Mouse (Mus musculus): ENCODE results near the gene Fam227b. TPM values are rescaled to one million over a fixed set of nuclear protein-coding genes. Genes with fewer than 3 reads are reported as not detected.

Fam227b gene
- polyA plus RNA-seq, 1 experiment from 2014 or later = not detected

DNA sequence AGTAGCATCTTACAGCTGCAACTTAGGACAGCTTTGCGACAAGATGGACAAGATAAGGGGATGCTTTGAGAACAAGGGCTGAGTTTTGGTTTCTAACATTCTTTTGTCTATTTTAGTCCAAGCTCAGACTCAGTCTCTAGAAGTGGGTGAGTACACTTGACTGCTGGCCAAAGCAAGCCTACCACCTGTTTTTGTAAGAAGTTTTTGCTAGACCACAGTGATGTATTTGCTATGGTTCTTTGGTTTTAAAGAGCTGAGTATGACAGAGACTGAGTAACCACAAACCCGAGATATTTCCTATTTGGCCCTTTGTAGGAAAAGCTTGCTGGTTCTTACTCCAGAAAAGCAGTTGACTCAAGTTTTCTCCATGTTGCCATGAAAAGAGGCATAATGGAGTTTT, 203.6 kb downstream of the Fam227b start:
- peaks cover 6% of the 10 kb centered on the region; the same call in 1 of the 2 replicates for H3K36me3 ChIP-seq
- 86% methylated on average over 2 of the region's 2 CpGs for WGBS
- H3K9me3 ChIP-seq = no peaks in the 10 kb centered on the region
- no peak for ATAC-seq (ENCODE audit: borderline replicate concordance, extremely low read depth, low FRiP score, low TSS enrichment)
- H3K4me1 ChIP-seq = no peaks in the 10 kb centered on the region
- no peak overlapping the region for H3K4me2 ChIP-seq
- no peak overlapping the region for H3K4me3 ChIP-seq
- no peaks in the 10 kb centered on the region for H3K27me3 ChIP-seq
- H3K9ac ChIP-seq = no peak overlapping the region
- H3K27ac ChIP-seq = no peak overlapping the region

DNA sequence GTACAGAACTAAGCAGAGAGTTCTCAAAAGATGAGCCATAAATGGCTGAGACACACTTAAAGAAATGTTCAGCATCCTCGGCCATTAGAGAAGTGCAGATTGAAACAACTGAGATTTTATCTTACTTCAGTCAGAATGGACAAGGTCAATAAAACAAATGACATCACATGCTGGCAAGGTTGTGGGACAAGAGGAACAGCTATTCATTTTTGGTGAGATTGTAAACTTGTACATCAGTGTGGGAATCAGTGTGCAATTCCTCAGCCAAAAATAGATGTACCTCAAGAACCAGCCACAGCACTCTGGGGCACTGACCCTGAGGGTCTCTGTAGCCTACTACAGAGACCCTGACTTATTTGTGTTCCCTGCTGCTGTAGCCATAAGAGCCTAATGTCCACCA, 208.5 kb downstream of the Fam227b start:
- WGBS = 61% methylated on average over 1 of the region's 1 CpGs
- no peaks in the 10 kb centered on the region for H3K36me3 ChIP-seq

DNA sequence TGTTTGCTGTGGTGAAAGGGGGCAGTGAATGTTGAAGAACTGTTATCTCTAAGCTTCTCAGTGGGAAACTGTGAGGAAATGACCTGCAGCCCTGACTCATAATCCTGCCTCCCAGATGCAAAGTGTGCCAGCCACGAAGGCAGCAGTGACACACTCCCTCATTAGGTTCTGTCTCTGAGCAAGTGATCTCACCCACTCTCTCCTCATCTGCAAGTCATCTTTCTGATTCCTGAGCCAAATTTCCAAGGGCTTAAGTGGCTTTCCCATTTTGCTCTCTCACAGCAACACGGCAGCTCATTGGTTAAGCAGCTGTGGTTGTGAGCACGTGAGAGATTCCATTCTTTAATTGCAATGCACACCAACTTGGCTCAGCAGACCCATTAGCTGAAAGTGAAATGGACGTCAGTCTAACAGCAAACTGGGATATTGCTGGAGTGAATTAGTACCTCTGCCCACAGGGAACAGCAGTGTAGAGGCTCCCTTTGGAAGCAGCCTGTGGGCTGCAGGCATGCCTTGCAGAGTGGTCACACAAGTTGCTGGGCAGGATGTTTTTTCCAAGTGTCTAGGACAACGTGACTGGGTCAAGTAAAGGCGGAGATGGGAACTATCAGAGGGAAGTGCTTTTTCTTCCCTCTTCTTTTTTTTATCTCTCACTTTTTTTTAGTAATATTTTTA, 210.6 kb downstream of the Fam227b start:
- Histone ChIP-seq H3K27me3 (no peaks in the 10 kb centered on the region), H3K4me1 (peaks cover 6% of the 10 kb centered on the region), H3K9me3 (no peaks in the 10 kb centered on the region), H3K4me2 (no peak overlapping the region), H3K36me3 (no peaks in the 10 kb centered on the region), H3K27ac (no peak overlapping the region), H3K9ac (no peak overlapping the region), H3K4me3 (no peak overlapping the region)
- ATAC-seq (ENCODE audit: borderline replicate concordance, extremely low read depth, low FRiP score, low TSS enrichment) = no peak
- WGBS = 64% methylated on average over 6 of the region's 6 CpGs

More for the DNA sequence above, 208.5 kb downstream of the Fam227b start:
- Histone ChIP-seq H3K4me2 (no peak overlapping the region), H3K9me3 (no peaks in the 10 kb centered on the region), H3K4me3 (no peak overlapping the region), H3K9ac (no peak overlapping the region), H3K27ac (no peak overlapping the region), H3K27me3 (no peaks in the 10 kb centered on the region), H3K4me1 (peaks cover 6% of the 10 kb centered on the region)
- no peak for ATAC-seq (ENCODE audit: borderline replicate concordance, extremely low read depth, low FRiP score, low TSS enrichment)

DNA sequence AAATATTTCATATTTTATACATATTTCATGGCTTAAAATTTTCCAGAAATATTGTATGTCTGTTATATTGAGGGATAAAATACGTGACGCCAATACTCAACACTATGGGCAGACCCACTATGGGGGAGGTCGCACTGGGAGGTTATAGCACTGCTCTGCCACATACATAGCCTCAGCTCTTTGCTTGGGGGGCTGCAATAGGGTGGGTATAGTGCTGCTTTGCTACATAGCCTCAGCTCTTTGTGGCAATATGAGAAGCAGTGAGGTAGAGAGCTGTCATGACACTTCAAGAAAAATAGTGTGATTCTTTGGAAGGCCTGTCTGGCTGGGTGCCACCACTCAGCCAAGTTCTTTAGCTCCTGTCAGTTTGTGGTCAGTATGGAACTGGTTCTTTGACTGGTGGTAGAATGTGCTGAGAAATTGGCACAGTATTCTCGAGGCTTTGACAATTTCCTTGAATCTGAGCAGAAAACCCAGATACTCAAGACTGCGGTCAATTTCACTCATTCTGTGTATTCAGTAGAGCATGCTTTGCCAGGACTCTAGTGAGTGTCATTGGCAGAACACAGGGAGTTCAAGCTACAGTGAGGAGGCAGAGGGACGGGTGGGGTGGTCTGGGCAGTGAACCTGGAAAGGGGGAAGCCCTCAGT, 212.7 kb downstream of the Fam227b start:
- no peaks in the 10 kb centered on the region for H3K9me3 ChIP-seq
- H3K27me3 ChIP-seq = no peaks in the 10 kb centered on the region
- no peak for ATAC-seq (ENCODE audit: borderline replicate concordance, extremely low read depth, low FRiP score, low TSS enrichment)
- WGBS = 75% methylated on average over 6 of the region's 6 CpGs
- no peaks in the 10 kb centered on the region for H3K36me3 ChIP-seq
- H3K4me2 ChIP-seq = no peak overlapping the region
- H3K4me3 ChIP-seq = no peak overlapping the region
- peaks cover 6% of the 10 kb centered on the region for H3K4me1 ChIP-seq
- H3K9ac ChIP-seq = no peak overlapping the region
- H3K27ac ChIP-seq = no peak overlapping the region

DNA sequence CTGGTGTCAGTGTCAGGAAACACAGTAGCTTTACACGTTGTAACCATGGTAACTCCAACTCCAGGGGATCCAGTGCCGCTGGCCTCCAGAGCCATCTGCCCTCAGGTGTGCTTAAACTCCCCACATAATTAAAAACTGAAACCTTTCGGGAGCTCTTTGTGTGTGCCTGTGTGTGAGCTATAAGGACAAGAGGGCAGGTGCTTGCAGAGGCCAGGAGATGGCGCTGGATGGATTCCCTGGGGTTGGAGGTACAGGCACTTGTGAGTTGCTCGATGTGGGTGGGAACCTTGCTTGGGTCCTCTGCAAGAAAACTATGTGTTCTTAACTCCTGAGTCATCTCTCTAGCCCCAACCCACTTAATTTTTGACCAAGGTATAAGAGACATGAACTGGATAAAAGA, 215.4 kb downstream of the Fam227b start:
- H3K27ac ChIP-seq = no peak overlapping the region
- no peak overlapping the region for H3K4me2 ChIP-seq
- H3K36me3 ChIP-seq = peaks cover 5% of the 10 kb centered on the region
- no peak overlapping the region for H3K9ac ChIP-seq
- H3K4me1 ChIP-seq = peaks cover 6% of the 10 kb centered on the region
- 58% methylated on average over 5 of the region's 5 CpGs for WGBS
- no peak overlapping the region for H3K4me3 ChIP-seq
- H3K9me3 ChIP-seq = no peaks in the 10 kb centered on the region
- H3K27me3 ChIP-seq = no peaks in the 10 kb centered on the region
- no peak for ATAC-seq (ENCODE audit: borderline replicate concordance, extremely low read depth, low FRiP score, low TSS enrichment)

DNA sequence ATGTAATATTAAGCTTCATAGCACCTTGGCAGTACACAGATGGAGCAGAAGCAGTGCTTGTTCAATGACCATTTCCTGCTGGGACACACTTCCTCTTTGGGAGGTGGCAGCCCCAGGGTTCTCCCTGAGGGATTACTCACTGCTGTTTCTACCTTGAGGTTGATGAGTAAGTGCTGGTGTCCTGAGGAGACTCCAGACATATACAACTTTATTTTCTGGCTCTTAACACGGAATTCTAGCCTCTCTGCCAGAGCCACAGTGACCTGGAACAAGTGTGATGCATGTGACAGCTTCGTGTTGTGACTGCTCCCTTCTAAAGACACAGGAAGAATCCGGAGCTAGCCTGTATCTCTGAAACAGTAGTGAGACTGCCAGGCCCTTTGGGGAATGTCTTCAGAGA, 217.8 kb downstream of the Fam227b start:
- Histone ChIP-seq H3K9me3 (no peaks in the 10 kb centered on the region), H3K4me3 (no peak overlapping the region), H3K27ac (no peak overlapping the region), H3K36me3 (peaks cover 5% of the 10 kb centered on the region), H3K9ac (no peak overlapping the region), H3K4me2 (no peak overlapping the region), H3K4me1 (peaks cover under 1% of the 10 kb centered on the region; the same call in 1 of the 2 replicates), H3K27me3 (no peaks in the 10 kb centered on the region)
- WGBS = 70% methylated on average over 3 of the region's 3 CpGs
- no peak for ATAC-seq (ENCODE audit: borderline replicate concordance, extremely low read depth, low FRiP score, low TSS enrichment)

Other genes starting within 250 kb of the Fam227b start
- 10.2 and 11.7 TPM in 2 replicates for gene Fgf7, start 117.3 kb downstream of the Fam227b start, polyA plus RNA-seq (2015; fragmentation: Nextera tagmentation; extraction: Ambion mirVana)
- gene Dtwd1, start 137 bp upstream of the Fam227b start, polyA plus RNA-seq (2015; fragmentation: Nextera tagmentation; extraction: Ambion mirVana) = 24.1 and 24.6 TPM in 2 replicates
- not detected in 2 replicates for gene Gm17555, start 63.1 kb upstream of the Fam227b start, polyA plus RNA-seq (2015; fragmentation: Nextera tagmentation; extraction: Ambion mirVana)

All from lung, embryonic 15.5 days (tissue).